Mouse (Mus musculus) lung, adult 2 months (tissue): ENCODE measurements around the gene Gtpbp3. TPM values are rescaled to one million over a fixed set of nuclear protein-coding genes. Genes with fewer than 3 reads are reported as not detected.
"Not testable (repeated sequence)": the region's sequence is repeated elsewhere in the genome, so short reads cannot be mapped to it uniquely, and the experiment has no call there.

ENCODE experiments used
- DNase-seq: peaks from one replicate; pipeline ENCODE4 v3.0.0; 2022
- H3K4me1 ChIP-seq: fragments of 200-500 bp; 2 replicates; pipeline ENCODE4 v1.6.1; 2011; ENCODE audit warnings: low read length; ENCODE audit not compliant: control insufficient read depth, insufficient read depth
- H3K4me3 ChIP-seq: fragments of 200-500 bp; replicated peaks from 2 replicates; pipeline ENCODE3; 2011; ENCODE audit warnings: low read depth, mild to moderate bottlenecking, control low read depth, low read length; ENCODE audit errors: extremely low read depth
- CTCF ChIP-seq: fragments of 200-500 bp; IDR thresholded peaks from 2 replicates; pipeline ENCODE4 v1.5.1; 2011; ENCODE audit warnings: mild to moderate bottlenecking, low read length, control low read depth; ENCODE audit not compliant: insufficient read depth
- POLR2A ChIP-seq: fragments of 200-500 bp; IDR thresholded peaks from 2 replicates; pipeline ENCODE4 v1.6.1; 2011; ENCODE audit warnings: low read depth, mild to moderate bottlenecking, control low read depth, low read length, borderline replicate concordance; ENCODE audit errors: extremely low read depth
- WGBS: fragments of 180-500 bp; shearing (Covaris S2); methylation state at CpG from one replicate; pipeline ENCODE4 v1.1.7; 2018; 5-methylcytosine and 5-hydroxymethylcytosine counted together
- polyA plus RNA-seq: library from polyadenylated mRNA; depleted of rRNA; stranded (reverse); fragments of >200 nt; gene quantifications from 2 replicates; pipeline ENCODE4 v1.2.3, GENCODE M21; 2012

Gene Gtpbp3
- polyA plus RNA-seq, 1 experiment = 26.0 TPM

GRCm38 (mm10) chr8:71511644-71512043 lies 23.7 kb downstream of the Gtpbp3 start, which contains the start of gene Plvap:
TSS of gene Plvap (minus strand) at chr8:71511752.
- Histone ChIP-seq H3K4me3 (peak within 1 kb of the TSS; percentile 96), H3K4me1 (peaks cover 8% of the 10 kb centered on the region)
- 17% methylated on average over 14 of the region's 14 CpGs for WGBS
- TF ChIP-seq POLR2A (peak; percentile 90; the same call in 1 of the 2 replicates), CTCF (no peak)
- DNase-seq = peak; percentile 35

DNA sequence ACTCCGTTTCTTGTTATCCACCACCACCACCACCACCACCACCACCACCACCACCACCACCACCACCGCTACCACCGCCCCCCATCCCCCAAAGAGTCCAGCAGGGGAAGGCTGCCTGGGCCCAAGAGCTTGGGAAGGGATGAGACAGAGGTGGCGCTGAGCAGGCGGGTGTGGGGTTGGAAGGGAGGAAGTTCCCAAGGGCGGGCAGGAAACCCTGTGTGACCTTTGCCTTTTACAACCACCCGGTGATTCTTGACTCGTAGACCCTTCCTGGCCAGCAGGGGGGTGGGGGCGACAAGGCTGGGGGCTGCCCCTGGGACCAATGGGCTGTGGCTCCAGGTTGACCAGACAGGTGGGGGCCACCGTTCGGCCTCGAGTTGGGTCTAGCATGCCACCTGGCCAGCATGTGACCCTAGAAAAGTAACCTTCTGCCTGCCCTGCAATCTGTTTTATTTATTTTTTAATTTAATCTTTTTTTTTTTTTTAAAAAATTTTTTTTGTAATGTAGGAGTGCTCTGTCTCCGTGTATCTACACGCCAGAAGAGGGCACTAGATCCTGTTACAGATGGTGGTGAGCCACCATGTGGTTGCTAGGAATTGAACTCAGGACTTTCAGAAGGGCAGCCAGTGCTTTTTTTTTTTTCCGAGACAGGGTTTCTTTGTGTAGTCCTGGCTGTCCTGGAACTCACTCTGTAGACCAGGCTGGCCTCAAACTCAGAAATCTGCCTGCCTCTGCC lies 25.3 kb downstream of the Gtpbp3 start:
- TF ChIP-seq POLR2A (no peak), CTCF (no peak)
- peaks cover 8% of the 10 kb centered on the region for H3K4me1 ChIP-seq
- DNase-seq = no peak
- WGBS = 52% methylated on average over 15 of the region's 15 CpGs
- H3K4me3 ChIP-seq = no peak overlapping the region

DNA sequence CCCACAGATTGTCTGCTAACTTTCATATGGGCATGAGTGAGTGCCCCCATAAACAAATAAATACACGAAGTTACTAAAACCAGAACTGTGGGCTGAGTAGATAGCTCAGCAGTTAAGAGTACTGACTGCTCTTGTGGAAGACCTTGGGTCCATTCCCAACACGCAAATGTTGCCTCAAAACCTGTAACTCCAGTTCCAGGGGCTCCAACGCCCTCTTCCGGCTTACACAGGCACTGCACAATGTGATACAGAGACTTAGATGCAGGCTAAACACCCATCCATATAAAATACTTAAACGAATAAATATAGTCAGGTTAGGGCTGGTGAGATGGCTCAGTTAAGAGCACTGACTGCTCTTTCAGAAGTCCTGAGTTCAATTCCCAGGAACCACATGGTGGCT lies 27.1 kb downstream of the Gtpbp3 start:
- 78% methylated on average over 5 of the region's 5 CpGs for WGBS
- H3K4me1 ChIP-seq = peaks cover 8% of the 10 kb centered on the region
- no peak overlapping the region for H3K4me3 ChIP-seq
- DNase-seq = no peak
- TF ChIP-seq POLR2A (no peak), CTCF (no peak)

DNA sequence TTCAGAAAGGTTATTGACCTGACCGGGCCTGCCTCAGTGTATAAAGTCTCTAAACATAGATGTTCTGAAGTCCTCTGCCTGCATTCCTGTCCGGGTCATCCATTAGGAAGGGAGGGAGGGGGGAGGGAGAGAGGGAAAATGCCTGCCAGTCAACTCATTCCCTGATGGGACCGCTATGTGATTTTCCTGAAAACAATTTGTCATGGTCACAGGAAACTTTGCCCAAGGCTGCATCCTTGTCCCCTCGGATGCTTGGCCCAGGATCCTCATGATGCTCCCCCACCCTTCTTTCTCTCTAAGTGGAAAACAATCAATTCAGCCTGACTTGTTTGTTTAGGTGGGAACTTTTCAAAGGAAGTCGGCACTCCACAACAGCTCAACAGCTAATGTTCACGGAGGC lies 28.9 kb downstream of the Gtpbp3 start:
- no peak for TF ChIP-seq POLR2A
- no peak for TF ChIP-seq CTCF

GRCm38 (mm10) chr8:71519037-71519825 lies 31.3 kb downstream of the Gtpbp3 start:
- peak; percentile 42 for DNase-seq
- H3K4me1 ChIP-seq, H3K4me3 ChIP-seq: not testable (repeated sequence)
- TF ChIP-seq CTCF = peak; percentile 75
- 25% methylated on average over 10 of the region's 10 CpGs for WGBS

More for the DNA sequence above, 28.9 kb downstream of the Gtpbp3 start:
- Histone ChIP-seq H3K4me1 (peaks cover 10% of the 10 kb centered on the region), H3K4me3 (no peak overlapping the region)
- 13% methylated on average over 6 of the region's 6 CpGs for WGBS
- DNase-seq = no peak

- TF ChIP-seq POLR2A = no peak
- TF ChIP-seq CTCF = peak; percentile 88
- Histone ChIP-seq H3K4me3 (no peak overlapping the region), H3K4me1 (peaks cover 8% of the 10 kb centered on the region; the same call in 1 of the 2 replicates)
- DNase-seq = peak; percentile 97
- WGBS = 7% methylated on average over 17 of the region's 17 CpGs
Observed at GRCm38 (mm10) chr8:71521634-71522033, 33.7 kb downstream of the Gtpbp3 start.

DNA sequence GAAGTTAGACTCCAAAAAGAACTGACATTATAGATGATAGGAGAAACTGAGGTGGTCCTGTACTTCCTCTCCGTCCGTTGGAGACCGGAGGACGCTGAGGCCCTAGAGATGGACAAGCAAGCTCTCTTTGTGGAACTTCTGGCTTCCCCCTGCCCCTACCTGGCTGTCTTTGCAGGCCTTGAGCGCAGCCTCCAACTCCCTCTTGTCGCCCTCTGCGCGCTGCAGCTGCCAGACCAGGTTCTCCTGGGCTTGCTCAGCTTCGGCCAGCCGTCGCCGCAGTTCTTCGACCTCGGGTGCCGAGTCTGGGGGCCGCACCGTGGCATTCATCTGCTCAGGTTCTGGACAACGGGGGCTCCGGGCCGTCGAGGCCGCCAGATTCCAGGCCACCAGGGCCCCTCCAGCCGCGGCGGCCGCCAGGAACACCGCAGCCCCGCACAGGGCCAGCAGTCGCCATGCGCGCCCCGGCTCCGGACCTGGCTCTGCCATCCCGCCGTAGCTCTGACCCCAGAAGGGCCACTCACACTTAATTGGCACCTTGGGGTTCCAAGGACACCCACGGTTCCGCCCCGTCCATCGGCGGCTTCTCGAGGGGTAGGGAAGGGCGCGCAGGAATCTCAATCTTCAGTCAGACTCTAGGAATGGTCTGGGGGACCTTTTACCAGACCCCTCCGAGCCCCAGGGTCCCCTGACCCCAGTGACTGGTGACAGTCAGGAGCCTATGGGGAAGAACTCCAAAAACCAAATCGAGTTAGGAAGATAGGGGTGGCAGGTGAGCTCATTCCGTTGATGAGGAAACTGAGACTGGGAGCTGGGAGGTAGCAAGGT lies 37.5 kb downstream of the Gtpbp3 start, which contains the start of gene Ccdc194:
Ccdc194 (minus strand) TSS at position 486 of the 825 bp plus-strand sequence.
- TF ChIP-seq CTCF = no peak
- TF ChIP-seq POLR2A = no peak
- DNase-seq = no peak
- 46% methylated on average over 46 of the region's 46 CpGs for WGBS
- Histone ChIP-seq H3K4me1 (peaks cover 8% of the 10 kb centered on the region), H3K4me3 (no peak within 1 kb of the TSS)

DNA sequence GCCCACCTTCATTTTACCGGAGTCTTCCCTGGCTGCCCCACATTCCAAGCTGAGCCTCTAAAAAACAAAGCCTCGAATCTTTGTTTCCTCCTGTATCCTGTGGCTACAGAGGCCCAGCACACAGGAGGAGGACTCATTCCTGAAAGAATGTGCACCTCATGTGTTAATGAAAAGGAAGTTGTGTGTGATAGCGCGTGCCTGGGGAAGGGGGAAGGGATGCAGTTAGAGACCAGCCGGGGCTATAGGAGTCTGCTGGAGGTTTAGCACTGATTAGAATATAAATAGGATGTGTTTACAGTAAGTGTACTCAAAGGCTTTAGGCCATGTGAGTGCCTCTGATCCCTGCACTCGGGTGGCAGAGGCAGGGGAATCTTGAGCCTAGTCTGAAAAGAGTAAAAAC lies 38.4 kb downstream of the Gtpbp3 start:
- TF ChIP-seq POLR2A = no peak
- TF ChIP-seq CTCF = no peak
- WGBS = 31% methylated on average over 6 of the region's 6 CpGs
- no peak for DNase-seq
- H3K4me3 ChIP-seq = no peak overlapping the region
- H3K4me1 ChIP-seq = peaks cover 10% of the 10 kb centered on the region

DNA sequence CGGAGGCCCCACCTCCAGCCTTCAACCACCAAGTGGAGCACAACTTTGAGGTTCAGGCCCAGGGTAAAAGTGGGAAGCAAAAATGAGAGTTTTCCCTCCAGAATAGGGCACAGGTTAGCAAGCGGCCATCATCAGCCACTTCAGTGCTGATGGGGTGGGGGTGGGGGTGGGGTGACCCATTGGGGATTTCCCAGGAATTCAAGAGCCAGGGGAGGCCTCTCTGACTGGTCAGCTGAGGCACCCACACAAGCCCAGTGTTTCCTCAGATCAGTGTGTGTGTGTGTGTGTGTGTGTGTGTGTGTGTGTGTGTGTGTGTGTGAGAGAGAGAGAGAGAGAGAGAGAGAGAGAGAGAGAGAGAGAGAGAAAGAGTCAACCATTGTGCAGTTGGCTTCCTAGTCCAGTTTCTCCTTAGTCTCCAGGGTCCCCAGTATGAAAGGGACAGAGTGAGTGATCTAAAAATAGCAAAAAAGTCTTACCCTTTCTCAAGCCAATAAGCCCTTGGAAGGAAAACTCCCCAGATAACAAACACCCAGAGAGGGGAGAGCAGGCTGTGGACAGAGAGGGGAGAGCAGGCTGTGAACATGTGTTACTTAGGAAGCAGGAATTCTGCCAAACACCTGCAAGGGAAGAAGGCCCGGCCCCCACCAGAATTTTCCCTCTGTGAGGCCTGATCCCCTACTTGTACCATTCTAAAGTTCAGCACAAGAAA lies 39.4 kb downstream of the Gtpbp3 start:
- TF ChIP-seq CTCF (no peak), POLR2A (no peak)
- DNase-seq = no peak
- WGBS = 57% methylated on average over 3 of the region's 3 CpGs

More for the DNA sequence above, 39.4 kb downstream of the Gtpbp3 start:
- Histone ChIP-seq H3K4me3 (no peak overlapping the region), H3K4me1 (peaks cover 8% of the 10 kb centered on the region)
